Mouse (Mus musculus): Measurements from ENCODE around the gene Lhx1.

GRCm38 (mm10) chr11:84549258-84549791 lies 24.0 kb upstream of the Lhx1 start:
- no peak for TF ChIP-seq MAX (IDR thresholded peaks at IDR 0.05; ENCODE audit: low read depth)
- TF ChIP-seq POLR2A (IDR thresholded peaks at IDR 0.05; ENCODE audit: insufficient read length, low read depth), result no peak

Measured in myocyte (in vitro differentiated cells).